Mouse (Mus musculus): ENCODE data around the gene Otop3. TPM values are rescaled to one million over a fixed set of nuclear protein-coding genes. Genes with fewer than 3 reads are reported as not detected.

Gene Otop3
- total RNA-seq (2023) = not detected

GRCm38 (mm10) chr11:115334531-115334930, at the start of gene Otop3:
Otop3 (plus strand) TSS chr11:115334731.

DNA sequence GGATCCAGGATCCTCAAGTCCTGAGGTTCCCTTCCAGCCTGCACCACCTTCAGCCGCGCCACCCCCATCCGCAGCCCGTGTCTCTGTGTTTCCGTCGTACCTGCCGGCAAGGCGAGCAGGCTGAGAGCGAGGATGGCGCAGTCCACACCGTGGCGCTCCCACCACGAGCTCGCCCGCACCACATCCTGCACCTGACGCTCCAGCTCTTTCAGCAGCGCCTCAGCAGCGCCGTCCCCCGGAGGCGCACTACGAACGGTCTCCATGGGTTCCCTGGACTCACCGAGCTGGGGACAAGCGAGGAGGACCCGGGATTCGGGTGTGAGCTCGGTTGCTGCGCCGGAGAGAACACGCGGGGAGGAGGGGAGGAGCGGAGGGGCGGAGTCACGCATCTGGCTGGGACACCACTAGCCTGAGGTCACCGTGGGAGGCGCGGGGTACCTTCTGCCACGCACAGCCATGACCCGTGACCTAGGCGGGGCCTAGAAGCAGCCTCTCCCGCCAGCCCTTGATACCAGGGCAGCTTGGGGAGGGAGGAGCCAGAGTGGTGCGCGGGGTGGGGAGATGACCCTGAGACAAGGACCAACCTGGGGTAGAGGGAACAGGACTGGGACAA, 37.2 kb upstream of the Otop3 start, which contains the start of gene Fads6:
Gene Fads6, minus strand, starts transcription at position 450 of the 613 bp plus-strand sequence.

GRCm38 (mm10) chr11:115306863-115307262, 27.7 kb upstream of the Otop3 start, which contains the start of gene Otop2:
Otop2 (plus strand) TSS chr11:115307163.

DNA sequence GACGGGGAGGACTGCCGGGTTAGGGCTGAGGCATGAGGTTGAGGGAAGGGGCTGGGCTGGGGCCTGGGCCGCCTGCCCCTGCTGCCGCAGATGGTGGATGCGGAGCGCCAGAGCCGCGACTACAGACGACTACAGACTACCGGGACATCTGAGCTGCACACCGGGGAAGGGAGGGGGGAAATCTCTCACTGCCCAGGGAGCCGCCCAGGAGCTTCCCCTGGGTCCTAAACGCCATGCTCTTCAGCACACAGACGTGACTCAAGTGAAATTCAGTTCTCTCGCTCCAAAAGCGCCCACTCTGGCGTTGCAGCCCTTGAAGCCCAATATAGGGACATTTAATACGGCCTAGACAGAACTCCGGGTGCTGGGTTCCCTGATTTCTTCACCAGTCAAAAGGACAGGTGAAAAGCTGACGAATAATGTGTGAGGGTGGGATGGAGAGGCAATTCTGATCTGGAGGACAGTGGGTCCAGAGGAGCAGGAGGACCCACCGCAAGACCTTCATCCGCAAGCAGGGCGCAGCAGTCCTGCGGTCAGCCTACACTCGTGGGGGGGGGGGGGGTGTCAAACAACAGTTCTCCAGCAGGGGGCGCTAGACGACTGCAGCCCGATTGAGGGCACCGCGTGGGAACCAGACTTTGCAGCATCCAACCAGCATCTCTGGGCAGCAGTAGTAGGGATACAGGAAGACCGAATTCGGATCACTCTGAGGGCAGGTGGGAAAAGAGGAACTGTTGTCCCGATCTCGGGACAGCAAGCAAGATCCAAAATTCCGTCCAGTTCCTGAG, 12.4 kb upstream of the Otop3 start, which contains the start of gene Ush1g:
Gene Ush1g, minus strand, starts transcription at position 136 of the 788 bp plus-strand sequence.

DNA sequence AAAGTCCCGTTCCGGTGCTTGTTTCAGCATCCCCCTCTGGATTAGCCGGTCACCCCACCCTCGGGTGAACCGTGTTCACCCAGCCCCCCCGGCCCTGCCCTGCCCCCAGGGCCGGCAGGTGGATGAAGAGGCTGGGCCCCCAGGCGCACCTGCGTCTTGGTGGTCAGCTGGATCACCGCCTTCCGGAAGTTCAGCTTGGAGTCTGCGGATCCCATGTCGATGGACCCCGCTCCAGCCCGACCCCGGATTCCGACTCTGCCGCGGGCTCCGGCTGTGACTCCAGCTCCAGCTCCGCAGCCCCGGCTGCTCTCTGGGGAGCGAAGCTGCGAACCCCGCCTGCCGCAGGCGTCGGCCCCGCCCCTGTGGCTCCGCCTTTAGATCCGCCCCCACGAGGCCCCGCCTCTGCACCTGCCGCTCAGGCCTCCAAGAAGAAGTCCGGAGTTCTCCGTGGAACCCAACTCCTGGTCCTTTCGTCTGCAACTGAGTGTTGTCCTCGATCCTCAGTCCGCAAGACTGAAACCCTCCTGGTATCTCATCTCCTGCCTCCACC, 32.9 kb downstream of the Otop3 start, which contains the start of gene Hid1:
Gene Hid1, minus strand, starts transcription at position 362 of the 550 bp plus-strand sequence.

DNA sequence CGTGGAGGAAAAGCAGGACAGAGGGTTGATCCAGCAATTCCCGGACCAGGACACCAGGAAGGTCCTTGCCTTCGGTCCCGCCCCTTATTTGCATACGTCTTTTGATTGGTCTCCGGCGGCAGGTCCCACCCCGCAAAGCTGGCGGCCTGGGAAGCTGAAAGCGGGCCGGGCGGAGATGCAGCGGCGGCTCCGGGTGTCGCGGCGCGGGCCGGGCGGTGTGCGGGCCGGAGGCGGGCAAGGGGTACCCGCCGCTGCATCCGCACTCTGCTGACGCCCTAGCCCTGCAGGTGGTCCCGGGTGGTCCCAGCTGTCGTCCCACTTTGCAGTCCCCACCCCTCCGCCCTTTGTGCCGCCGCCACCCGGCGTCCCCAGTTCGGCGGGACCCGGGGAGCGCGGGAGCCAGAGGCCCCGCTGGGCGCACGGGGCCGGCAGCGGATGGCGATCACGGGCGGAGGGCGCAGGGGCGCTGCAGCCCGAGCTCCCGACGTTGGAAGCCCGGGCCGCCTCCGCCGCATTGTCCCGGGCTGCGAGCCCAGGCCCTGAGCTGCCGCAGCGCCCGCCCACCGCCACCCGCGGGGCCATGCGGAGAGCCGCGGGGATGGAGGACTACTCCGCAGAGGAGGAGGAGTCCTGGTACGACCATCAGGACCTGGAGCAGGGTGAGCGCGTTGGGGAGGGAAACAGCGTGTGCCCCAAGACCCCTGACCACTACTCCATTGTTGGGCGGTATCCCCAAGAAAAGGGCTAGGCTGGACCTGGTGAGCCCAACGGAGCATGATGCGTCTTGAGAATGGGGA, 47.4 kb downstream of the Otop3 start, which contains the start of gene Cdr2l:
Gene Cdr2l, plus strand, starts transcription at position 174 of the 797 bp plus-strand sequence.

Other genes starting within 250 kb of the Otop3 start
- gene Rab37, start 243.3 kb upstream of the Otop3 start, total RNA-seq (2023) = 1 to 10 TPM; 1.5 to 1.6 TPM
- 10 to 100 TPM; 28.8 to 29.9 TPM for gene Cd300lf, start 200.7 kb upstream of the Otop3 start, total RNA-seq (2023)
- 10 to 100 TPM; 82.4 to 86.6 TPM for gene Slc9a3r1, start 171.4 kb upstream of the Otop3 start, total RNA-seq (2023)
- gene Tmem104, start 147.2 kb upstream of the Otop3 start, total RNA-seq (2023) = 10 to 100 TPM; 59.0 to 72.0 TPM
- 10 to 100 TPM; 16.3 to 18.5 TPM for gene Nat9, start 146.9 kb upstream of the Otop3 start, total RNA-seq (2023)
- not detected for gene Grin2c, start 67.5 kb upstream of the Otop3 start, total RNA-seq (2023)
- 10 to 100 TPM; 10.6 to 12.1 TPM for gene Fdxr, start 57.7 kb upstream of the Otop3 start, total RNA-seq (2023)
- 1 to 10 TPM; 1.2 to 1.4 TPM for gene Fads6, start 37.1 kb upstream of the Otop3 start, total RNA-seq (2023)
- gene Otop2, start 27.6 kb upstream of the Otop3 start, total RNA-seq (2023) = not detected
- gene Ush1g, start 12.7 kb upstream of the Otop3 start, total RNA-seq (2023) = not detected
- gene Hid1, start 33.0 kb downstream of the Otop3 start, total RNA-seq (2023) = under 1 TPM; 0.45 to 0.73 TPM
- gene Cdr2l, start 47.2 kb downstream of the Otop3 start, total RNA-seq (2023) = under 1 TPM; 0.21 to 0.36 TPM
- gene Mrpl58, start 69.0 kb downstream of the Otop3 start, total RNA-seq (2023) = 10 to 100 TPM; 51.8 to 56.5 TPM
- gene Atp5h, start 85.2 kb downstream of the Otop3 start, total RNA-seq (2023) = 100 to 1,000 TPM; 227 to 243 TPM
- gene Kctd2, start 85.4 kb downstream of the Otop3 start, total RNA-seq (2023) = 10 to 100 TPM; 33.9 to 34.2 TPM
- not detected for gene Trim80, start 105.8 kb downstream of the Otop3 start, total RNA-seq (2023)
- under 1 TPM in 1 of 2 experiments, not detected in 1; 0.21 TPM for gene Slc16a5, start 127.7 kb downstream of the Otop3 start, total RNA-seq (2023)
- gene Armc7, start 140.9 kb downstream of the Otop3 start, total RNA-seq (2023) = 10 to 100 TPM; 31.8 to 35.1 TPM
- 10 to 100 TPM; 91.6 to 94.8 TPM for gene Nt5c, start 157.1 kb downstream of the Otop3 start, total RNA-seq (2023)
- 100 to 1,000 TPM; 177 to 178 TPM for gene Jpt1, start 179.7 kb downstream of the Otop3 start, total RNA-seq (2023)
- 100 to 1,000 TPM; 185 to 191 TPM for gene Sumo2, start 201.5 kb downstream of the Otop3 start, total RNA-seq (2023)
- gene Nup85, start 229.7 kb downstream of the Otop3 start, total RNA-seq (2023) = 10 to 100 TPM; 32.4 to 40.1 TPM